Mouse (Mus musculus) lung, postnatal 4 days (tissue): Measurements from ENCODE around the gene Smim13.
"Not testable (repeated sequence)": the region's sequence is repeated elsewhere in the genome, so short reads cannot be mapped to it uniquely, and the experiment has no call there.

ENCODE experiments used
- DNase-seq, 2 experiments: peaks; one replicate each; pipeline ENCODE4 v3.0.0; 2021

Gene Smim13

GRCm38 (mm10) chr13:41238035-41238804 lies 11.4 kb upstream of the Smim13 start:
- DNase-seq: no peak

- no peak for DNase-seq
Measured at GRCm38 (mm10) chr13:41238805-41239130, 10.9 kb upstream of the Smim13 start.

DNA sequence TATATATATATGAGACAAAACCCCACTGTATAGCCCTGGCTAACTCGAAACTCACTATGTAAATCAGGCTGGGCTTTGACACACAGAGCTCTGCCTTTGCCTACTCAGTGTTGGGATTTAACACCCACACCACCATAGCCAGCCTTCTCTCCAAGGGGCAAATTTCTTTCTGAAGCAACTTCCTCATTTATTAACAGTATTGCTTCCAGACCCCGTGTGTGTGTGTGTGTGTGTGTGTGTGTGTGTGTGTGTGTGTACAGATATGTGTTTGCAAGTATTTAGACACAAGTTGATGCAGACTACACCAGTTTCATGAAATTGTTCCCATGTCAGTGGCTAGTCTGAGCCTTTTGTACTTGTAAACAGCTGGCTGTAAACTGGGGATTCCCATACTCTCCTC lies 8.1 kb upstream of the Smim13 start:
- DNase-seq: no peak

GRCm38 (mm10) chr13:41244306-41244830 lies 5.3 kb upstream of the Smim13 start:
- DNase-seq: no peak

DNA sequence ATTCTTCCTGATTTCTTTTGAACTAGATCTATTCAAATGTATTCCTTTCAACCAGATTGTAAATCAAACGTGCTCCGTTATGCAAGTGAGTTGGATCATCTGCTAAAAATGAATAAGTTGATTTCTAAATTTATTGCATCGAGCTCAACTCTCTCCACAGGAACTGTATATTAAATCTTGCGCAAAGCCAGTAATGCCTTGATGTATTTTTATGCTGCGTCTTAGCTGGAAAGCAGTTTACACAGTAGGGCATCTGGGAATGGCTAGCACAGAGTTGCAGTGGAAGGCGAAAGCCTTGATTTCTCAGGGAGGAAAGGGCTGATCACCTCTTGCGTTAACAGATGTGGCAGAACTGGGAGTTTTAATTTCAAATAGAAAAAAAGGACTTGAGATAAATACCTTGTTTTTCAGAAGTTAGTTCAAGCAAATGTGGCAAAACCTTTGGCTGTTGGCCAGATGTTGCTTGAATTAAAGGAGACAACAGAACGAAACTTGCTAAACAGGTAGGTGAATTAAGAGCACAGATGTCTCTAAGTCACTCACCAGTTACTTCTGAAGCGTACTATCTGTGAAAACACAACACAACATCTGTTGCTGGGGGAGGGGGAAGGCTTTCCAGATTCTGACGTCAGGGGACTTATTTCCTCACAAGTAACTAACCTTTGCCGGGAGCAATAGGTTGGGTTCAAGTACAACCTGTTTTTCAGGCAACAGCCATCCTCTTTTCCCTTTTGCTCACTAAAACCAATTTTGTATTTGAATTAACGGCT lies 708 bp upstream of the Smim13 start:
- no peak for DNase-seq

DNA sequence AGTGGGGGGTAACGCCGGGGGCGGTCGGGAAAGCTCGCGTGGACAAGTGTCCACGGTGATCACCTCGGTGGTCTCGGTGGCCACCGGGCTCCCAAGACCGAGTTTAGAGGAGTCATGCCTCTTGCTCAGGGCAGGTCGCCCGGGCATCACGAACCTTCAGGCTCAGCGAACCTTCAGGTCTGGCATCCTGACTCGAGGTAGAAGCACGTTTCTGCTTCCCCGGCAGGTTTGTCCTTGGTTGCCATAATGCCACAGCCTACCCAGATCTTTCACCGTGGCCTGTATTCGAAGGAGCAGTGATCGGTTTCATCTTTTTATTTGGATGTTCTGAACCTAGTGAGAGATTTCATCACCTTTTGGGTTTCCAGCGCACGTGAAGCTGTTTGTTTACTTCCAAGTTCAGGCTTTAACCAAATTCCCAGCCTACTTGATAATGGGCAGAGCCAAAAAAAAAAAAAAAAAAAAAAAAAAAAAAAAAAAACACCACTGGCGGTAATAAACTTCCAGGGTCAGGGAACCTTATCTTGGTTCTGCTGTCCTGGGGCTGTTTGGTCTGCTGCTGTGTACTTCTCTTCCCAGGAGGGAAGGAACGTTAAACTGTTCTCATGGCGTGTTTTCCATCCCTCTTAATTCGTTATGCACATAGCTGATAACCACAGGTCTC lies 806 bp downstream of the Smim13 start:
- DNase-seq: no peak

- not testable (repeated sequence) for DNase-seq
Measured at GRCm38 (mm10) chr13:41251232-41251631, 1.6 kb downstream of the Smim13 start.

DNA sequence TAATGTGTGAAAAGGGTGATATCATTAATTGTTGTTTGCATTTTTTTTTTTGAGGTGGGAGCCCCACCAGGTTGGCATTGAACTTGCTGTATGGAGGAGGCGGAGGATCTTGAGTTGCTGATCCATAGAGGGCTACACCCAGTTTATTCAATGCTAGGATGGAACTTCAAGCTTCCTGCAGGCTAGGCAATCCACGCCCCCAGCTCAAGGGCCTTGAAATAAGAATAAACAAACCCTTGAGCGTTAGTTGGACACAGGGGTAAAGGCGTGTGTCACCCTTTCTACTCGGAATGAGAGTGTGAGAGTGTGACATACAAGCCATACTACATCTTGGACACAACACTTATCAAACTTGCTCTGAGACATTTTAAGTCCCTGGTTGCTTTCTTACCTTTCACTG lies 2.0 kb downstream of the Smim13 start:
- peak in 1 of 2 experiments; percentile 29 for DNase-seq

DNA sequence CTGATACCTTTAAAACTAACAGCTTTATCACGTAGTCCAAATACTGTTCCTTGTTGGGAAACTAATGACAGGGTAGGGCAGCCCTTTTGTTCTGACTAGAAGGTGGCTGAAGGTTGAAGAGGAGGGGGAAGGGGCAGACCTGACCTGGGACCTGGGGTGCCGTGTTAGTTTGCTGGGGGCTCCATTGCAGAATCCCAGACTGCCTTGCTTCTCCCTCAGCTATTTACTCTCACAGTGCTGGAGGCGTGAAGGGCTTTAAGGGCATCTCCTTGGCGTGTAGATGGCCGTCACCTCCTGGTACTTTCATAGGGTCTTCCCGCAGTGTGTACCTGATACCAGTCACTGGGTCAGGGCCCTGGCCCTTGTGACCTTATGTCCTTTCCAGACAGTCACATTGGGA lies 2.5 kb downstream of the Smim13 start:
- no peak for DNase-seq

DNA sequence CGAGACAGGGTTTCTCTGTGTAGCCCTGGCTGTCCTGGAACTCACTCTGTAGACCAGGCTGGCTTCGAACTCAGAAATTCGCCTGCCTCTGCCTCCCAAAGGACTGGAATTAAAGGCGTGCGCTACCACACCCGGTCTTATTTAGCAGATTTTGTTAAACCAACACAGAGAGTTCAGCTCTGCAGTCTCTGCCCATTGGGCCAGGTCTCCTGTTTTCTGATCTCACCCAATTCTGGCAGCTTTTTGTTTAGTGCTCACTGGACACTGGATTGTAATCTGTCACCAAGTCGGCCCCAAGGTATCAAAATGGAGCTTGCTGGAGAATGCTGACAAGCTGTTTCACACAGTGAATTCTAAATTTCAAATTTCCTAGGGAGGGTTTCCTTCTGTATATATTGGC lies 3.1 kb downstream of the Smim13 start:
- no peak for DNase-seq

DNA sequence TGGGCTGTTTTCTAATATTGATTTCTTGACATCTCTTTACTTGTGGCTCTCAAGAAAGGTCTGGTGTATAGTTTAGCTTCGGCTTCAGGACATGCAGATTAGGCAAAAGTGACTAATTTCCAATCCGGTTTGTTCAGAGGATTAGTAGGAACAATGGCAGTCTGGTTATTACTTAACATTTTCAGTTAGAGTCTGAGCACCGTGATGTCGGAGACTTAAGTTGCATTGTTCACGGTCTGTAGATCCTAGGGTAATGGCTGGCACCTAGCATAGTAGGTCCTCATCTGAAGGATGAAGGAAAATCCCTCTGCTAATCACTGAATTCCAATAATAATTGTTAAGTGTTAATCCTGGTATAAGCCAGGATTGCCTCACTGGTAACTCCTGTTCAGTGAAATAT lies 6.5 kb downstream of the Smim13 start:
- DNase-seq: no peak

- no peak for DNase-seq
Measured at GRCm38 (mm10) chr13:41256962-41257361, 7.3 kb downstream of the Smim13 start.

DNA sequence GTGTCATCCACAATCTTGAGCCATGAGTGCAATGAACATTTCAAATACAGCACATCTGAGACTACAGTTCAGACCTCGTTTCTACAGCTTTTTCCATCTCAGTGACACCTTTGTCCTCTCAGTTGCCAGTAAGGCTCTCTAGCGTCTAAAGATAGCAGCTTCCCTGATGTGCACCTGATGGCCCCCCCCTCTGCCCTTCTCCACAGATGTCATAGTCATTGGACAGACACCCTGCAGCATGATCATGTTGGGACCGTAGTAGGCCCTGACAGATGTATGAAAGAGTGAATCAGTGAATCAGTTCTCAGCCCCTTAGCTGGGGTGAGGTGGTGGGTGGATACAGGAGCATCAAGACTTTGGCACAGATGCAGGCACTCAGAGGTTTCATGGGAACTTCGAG lies 8.2 kb downstream of the Smim13 start:
- no peak for DNase-seq

DNA sequence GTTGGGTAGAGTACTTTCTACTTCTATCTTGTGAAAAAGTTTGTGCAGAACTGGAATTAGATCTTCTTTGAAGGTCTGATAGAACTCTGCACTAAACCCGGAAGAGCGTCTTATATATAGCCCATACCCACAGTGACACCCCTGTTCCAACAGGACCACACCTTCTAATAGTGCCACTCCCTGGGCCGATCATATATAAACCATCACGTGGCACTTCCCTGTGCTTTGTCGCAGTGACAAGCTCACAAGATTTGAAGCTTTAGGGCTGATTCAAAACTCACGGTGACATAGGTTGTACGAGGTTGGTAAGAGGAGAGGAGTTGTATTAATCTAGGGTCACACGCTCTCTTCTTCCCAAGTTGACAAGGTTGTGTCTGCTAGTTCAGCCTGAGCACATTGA lies 12.0 kb downstream of the Smim13 start:
- DNase-seq: not testable (repeated sequence)

DNA sequence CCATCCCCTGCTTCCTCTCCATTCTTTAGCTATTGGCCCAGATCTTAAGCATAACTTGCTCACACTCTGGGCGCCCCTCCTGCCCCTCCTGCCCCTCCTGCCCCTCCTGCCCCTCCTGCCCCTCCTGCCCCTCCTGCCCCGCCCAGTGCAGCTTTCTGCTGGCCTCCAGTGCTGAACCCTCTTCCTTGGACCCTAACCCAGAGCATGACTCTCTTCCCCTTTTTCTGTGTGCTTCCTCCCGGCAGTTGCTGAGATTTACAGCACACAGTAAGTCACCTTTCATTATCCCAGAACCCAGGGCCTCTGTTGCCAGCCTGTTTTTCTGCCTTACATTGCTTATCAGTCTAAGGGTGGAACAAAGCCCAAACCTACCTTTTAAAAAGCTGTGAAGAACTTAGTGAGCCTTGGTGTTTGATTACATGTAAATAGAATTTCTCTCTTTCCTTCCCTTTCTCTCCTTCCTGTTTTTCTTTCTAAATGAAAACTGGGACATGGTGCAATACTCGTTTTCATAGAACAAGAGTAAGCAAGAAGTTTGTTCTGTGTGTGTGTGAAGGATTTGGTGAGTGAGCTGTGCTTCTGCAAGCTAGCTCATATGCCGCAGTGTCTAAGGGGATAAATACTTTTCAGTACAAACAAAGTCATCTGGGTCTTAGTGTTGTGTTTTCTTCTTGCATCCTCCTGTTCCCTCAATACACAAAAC lies 13.8 kb downstream of the Smim13 start:
- no peak for DNase-seq

- DNase-seq: peak in 1 of 2 experiments; percentile 34
Measured at GRCm38 (mm10) chr13:41267827-41268408, 18.3 kb downstream of the Smim13 start.

GRCm38 (mm10) chr13:41273927-41274650 lies 24.4 kb downstream of the Smim13 start, which contains the start of gene Gm17364:
Gene Gm17364, minus strand, starts transcription at chr13:41273977.
- DNase-seq: no peak

- no peak for DNase-seq
Measured at GRCm38 (mm10) chr13:41280696-41281095, 31.1 kb downstream of the Smim13 start.

DNA sequence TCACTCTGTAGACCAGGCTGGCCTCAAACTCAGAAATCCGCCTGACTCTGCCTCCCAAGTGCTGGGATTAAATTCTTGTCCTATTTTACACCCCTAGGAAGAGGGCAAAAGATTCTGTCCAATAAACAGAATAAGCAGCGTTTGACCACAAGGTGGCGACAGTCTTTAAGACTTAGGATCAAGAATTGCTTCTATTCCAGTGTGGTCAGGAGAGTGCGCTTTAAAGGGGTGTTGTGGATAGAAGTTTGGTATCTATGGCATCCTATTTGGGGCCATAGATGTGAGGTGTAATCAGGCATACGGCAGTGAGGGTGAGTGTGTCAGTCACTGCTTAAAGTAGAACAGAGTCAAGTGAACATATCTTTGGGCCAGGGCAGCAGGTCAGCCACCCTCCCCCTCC lies 33.6 kb downstream of the Smim13 start:
- DNase-seq: peak in 1 of 2 experiments; percentile 84

DNA sequence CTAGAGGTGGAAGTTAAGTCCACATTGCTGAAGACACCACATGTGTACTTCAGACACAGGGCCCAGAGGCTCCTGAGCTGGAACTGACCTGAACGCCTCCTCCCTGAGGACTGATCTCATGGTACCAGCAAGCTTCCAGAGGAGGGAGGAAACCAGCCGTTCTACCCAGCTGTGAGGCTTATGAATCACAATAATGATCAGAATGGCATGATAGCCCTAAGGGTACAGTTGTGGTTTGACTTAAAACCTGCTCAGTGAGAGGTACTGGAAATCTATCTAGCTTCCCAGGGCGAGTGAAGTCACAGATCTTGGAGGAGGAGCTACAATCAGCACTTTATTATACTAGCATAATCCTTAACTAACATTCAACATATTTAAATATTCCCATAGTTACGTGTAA lies 35.8 kb downstream of the Smim13 start:
- no peak for DNase-seq

DNA sequence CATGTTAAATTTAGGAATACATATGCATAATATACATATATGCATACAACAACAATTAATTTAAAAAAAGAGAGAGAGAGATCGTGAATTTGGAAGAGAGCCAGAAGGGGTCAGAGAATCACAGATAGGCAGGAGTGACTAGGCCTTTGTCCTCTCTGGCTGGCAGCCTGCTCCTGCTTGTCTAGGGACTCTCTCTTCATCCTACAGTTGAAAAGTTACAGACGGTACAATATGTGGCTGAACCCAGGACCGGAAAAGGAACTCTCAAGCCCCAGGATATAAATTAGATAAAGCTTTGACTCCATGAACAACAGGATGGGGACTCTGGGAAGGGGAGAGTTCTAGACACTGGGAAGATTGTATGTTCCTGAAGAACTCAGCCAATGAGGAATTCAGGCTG lies 36.6 kb downstream of the Smim13 start:
- DNase-seq: no peak

DNA sequence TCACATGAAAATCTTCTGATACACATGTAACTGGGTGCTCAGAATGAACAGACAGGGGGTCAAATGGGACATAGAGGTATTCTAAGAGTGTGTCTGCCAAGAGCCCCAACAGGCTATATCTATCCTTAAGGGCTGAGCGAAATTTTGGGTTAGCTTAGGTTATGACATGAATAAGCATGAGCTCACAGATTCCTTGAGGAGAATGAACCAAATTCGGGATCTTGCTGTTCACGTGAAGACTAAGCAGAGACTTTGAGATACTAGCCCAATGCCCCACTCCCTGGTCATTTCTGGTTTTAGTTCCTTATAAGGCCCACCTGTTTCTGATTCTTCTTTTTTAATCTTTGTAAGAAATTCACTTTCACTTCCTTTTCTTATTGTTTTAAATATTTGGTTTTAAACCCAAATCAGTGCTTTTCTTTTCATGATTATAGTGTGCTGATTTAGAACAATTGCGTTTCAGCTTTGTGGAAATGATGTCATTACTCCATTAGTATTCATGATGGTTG lies 41.9 kb downstream of the Smim13 start:
- DNase-seq: no peak
